24 mouse cellular contexts compared by ENCODE assay signal in genomic region chr16:35457011-35457419, GRCm38 (mm10). TPM values are rescaled to one million over a fixed set of nuclear protein-coding genes. Genes with fewer than 3 reads are reported as not detected.
A peak's percentile ranks its signal among the peaks of the same experiment; 100 is the strongest.
DNase-seq lines count a peak whose midpoint lies in the region; ATAC-seq and TF ChIP-seq lines count a peak whose summit lies in the region.
"Had no signal": no experiment of that assay in that cellular context is flagged by ENCODE, and none has a peak within 500 bp of the region (broad histone marks: within the 10 kb centered on the region; RNA-seq: fewer than 3 reads in every experiment).

No protein-coding gene starts in this region.

- 90% methylated on average over 7 of the region's 7 CpGs for WGBS in kidney, embryonic 14.5 days
- WGBS in liver, postnatal 0 days (ENCODE audit: insufficient replicate concordance) = 78% methylated on average over 7 of the region's 7 CpGs

- TF ChIP-seq EP300 in liver, postnatal 0 days (IDR thresholded peaks at IDR 0.05; ENCODE audit: low read depth) = no peak

- H3K4me2 ChIP-seq in kidney, embryonic 14.5 days (replicated peaks; ENCODE audit: low read depth, low read length) = no peak overlapping the region
- H3K4me2 ChIP-seq in liver, postnatal 0 days (ENCODE audit: low read depth, low read length) = no peak overlapping the region
- H3K4me2 ChIP-seq: embryonic facial prominence, embryonic 13.5 days; hindbrain, embryonic 13.5 days; intestine, embryonic 15.5 days; neural tube, embryonic 12.5 days had no signal

- H3K27me3 ChIP-seq in kidney, embryonic 14.5 days (ENCODE audit: control insufficient read depth, insufficient read depth, low read length) = no peaks in the 10 kb centered on the region
- H3K27me3 ChIP-seq in liver, postnatal 0 days (ENCODE audit: insufficient read depth, low read length) = no peaks in the 10 kb centered on the region
- H3K27me3 ChIP-seq: embryonic facial prominence, embryonic 13.5 days; hindbrain, embryonic 13.5 days; intestine, embryonic 15.5 days; neural tube, embryonic 12.5 days had no signal

- no peak for ATAC-seq in kidney, embryonic 14.5 days (ENCODE audit: low FRiP score, low TSS enrichment)
- ATAC-seq in liver, postnatal 0 days = no peak
- ATAC-seq: forebrain, postnatal 0 days had no signal

- no peak overlapping the region for H3K9ac ChIP-seq in kidney, embryonic 14.5 days (ENCODE audit: low read depth, low read length)
- H3K9ac ChIP-seq in liver, postnatal 0 days (replicated peaks) = no peak overlapping the region
- H3K9ac ChIP-seq: embryonic facial prominence, embryonic 13.5 days; forebrain, postnatal 0 days; hindbrain, embryonic 13.5 days; intestine, embryonic 15.5 days; liver, embryonic 14.5 days; neural tube, embryonic 12.5 days had no signal

- peaks cover 24% of the 10 kb centered on the region; the same call in 1 of the 2 replicates for H3K36me3 ChIP-seq in kidney, embryonic 14.5 days (ENCODE audit: control insufficient read depth, insufficient read depth, low read length)
- H3K36me3 ChIP-seq in liver, postnatal 0 days (replicated peaks; ENCODE audit: insufficient read depth, low read length) = peaks cover 6% of the 10 kb centered on the region

- H3K4me1 ChIP-seq in kidney, embryonic 14.5 days (ENCODE audit: control insufficient read depth, insufficient read depth, low read length) = no peaks in the 10 kb centered on the region
- no peaks in the 10 kb centered on the region for H3K4me1 ChIP-seq in liver, postnatal 0 days (ENCODE audit: insufficient read depth)
- H3K4me1 ChIP-seq: embryonic facial prominence, embryonic 13.5 days; intestine, embryonic 15.5 days; limb, embryonic 10.5 days; neural tube, embryonic 12.5 days had no signal

- intact Hi-C loops in gastrocnemius, postnatal 14 days (cut with DNase I; ENCODE audit: low total_unique reads) = no loop called here

- H3K4me3 ChIP-seq in kidney, embryonic 14.5 days (ENCODE audit: low read length) = no peak overlapping the region
- no peak overlapping the region for H3K4me3 ChIP-seq in liver, postnatal 0 days (ENCODE audit: low read depth, low read length)
- H3K4me3 ChIP-seq: embryonic facial prominence, embryonic 13.5 days; hindbrain, embryonic 13.5 days; intestine, embryonic 15.5 days; left cerebral cortex, adult 2 months; limb, embryonic 10.5 days; neural tube, embryonic 12.5 days had no signal

- peak; percentile 21 for DNase-seq in kidney, adult 18-20 months
- DNase-seq in liver, postnatal 0 days = no peak
- DNase-seq in liver = no peak
- peak; percentile 85 for DNase-seq in cerebellum, adult 9-10 months
- DNase-seq in layer of hippocampus, adult 9-10 months (ENCODE audit: low spot score) = peak; percentile 24
- no peak for DNase-seq in gastrocnemius, postnatal 14 days
- no peak for DNase-seq in left cerebral cortex, adult 11 months (ENCODE audit: low spot score)
- DNase-seq: adrenal gland, postnatal 10 days; B cell, adult 2 months; forebrain, postnatal 0 days; gastrocnemius, postnatal 36 days; lung, postnatal 10 days; right cerebral cortex, postnatal 14 days; thymus, postnatal 14 days had no signal

- H3K27ac ChIP-seq in kidney, embryonic 14.5 days (ENCODE audit: low read depth, low read length) = no peak overlapping the region
- peak overlapping the region; percentile 78 for H3K27ac ChIP-seq in liver, postnatal 0 days (ENCODE audit: low read depth)
- H3K27ac ChIP-seq: embryonic facial prominence, embryonic 13.5 days; hindbrain, embryonic 13.5 days; intestine, embryonic 15.5 days; left cerebral cortex, adult 2 months; limb, embryonic 10.5 days; liver, embryonic 14.5 days; neural tube, embryonic 12.5 days; stomach, postnatal 0 days had no signal

- TF ChIP-seq CTCF in liver, postnatal 0 days (IDR thresholded peaks at IDR 0.05; ENCODE audit: low read depth) = no peak

- H3K9me3 ChIP-seq in kidney, embryonic 14.5 days (ENCODE audit: control insufficient read depth, low read length) = no peaks in the 10 kb centered on the region
- no peaks in the 10 kb centered on the region for H3K9me3 ChIP-seq in liver, postnatal 0 days (ENCODE audit: low read length)
- H3K9me3 ChIP-seq: embryonic facial prominence, embryonic 13.5 days; hindbrain, embryonic 13.5 days; intestine, embryonic 15.5 days; limb, embryonic 10.5 days; neural tube, embryonic 12.5 days had no signal

RNA-seq across cellular contexts. Expression of gene Pdia5, which starts 33.7 kb away (rescaled TPM):
- polyA plus RNA-seq in kidney, embryonic 14.5 days (2014; fragmentation: Nextera tagmentation; extraction: Ambion mirVana) = 20.8 and 29.5 TPM in 2 replicates
- polyA plus RNA-seq in liver, postnatal 0 days (2015; fragmentation: Nextera tagmentation; extraction: Ambion mirVana) = 58.7 and 70.5 TPM in 2 replicates
- total RNA-seq in gastrocnemius, postnatal 14 days (2021) = 1 to 10 TPM; 6.7 TPM
- total RNA-seq: monocyte, adult 5-6 weeks had no signal

Comparison
In these comparisons a context has a peak if more than half of its experiments do, and no peak if none do; other contexts are left out.
1. DNase-seq: peak in kidney, adult 18-20 months (single experiment), cerebellum, adult 9-10 months (single experiment) and layer of hippocampus, adult 9-10 months (single experiment); none in liver, postnatal 0 days (single experiment), liver (single experiment), gastrocnemius, postnatal 14 days (single experiment) and left cerebral cortex, adult 11 months (single experiment).